In the genomic region with DNA sequence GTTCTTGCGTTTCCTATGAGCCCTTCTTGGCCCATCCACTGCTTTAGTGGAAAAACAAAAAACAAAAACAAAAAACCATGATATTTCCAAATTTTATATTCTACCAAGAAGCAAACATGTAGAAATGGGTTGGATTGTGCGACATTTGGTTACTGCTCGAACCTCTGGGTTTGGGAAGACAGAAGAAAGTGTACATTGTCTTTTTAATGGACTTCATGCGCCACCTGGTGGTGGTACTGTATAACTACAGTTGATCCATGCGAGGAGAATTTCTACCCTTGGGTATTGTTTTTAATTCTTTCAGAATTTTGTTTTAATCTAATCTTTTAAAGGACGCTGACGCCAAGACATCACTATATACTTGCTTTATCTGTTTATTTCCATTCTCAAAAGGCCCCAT, we compare ENCODE assay signal across 8 mouse cellular contexts.
A peak's percentile ranks its signal among the peaks of the same experiment; 100 is the strongest.
DNase-seq lines count a peak whose midpoint lies in the region; ATAC-seq and TF ChIP-seq lines count a peak whose summit lies in the region.

No protein-coding gene starts in this region.

- no peak overlapping the region for H3K4me3 ChIP-seq in heart, embryonic 10.5 days
- H3K4me3 ChIP-seq in thymus, adult 2 months (ENCODE audit: control insufficient read depth, insufficient read depth, low read length): no peak overlapping the region
- H3K4me3 ChIP-seq in lung, postnatal 0 days (ENCODE audit: low read depth, low read length): no peak overlapping the region

- TF ChIP-seq EP300 in lung, postnatal 0 days (IDR thresholded peaks at IDR 0.05): 0 out of 2 replicates have a peak, but pooled peaks have one; percentile 26

- TF ChIP-seq CTCF in thymus, adult 2 months (IDR thresholded peaks at IDR 0.05; ENCODE audit: borderline replicate concordance, control insufficient read depth, extremely low read depth, insufficient read depth, low read length, poor library complexity): no peak
- TF ChIP-seq CTCF in lung, postnatal 0 days (IDR thresholded peaks at IDR 0.05): peak; percentile 82

- H3K9me3 ChIP-seq in heart, embryonic 10.5 days: no peaks in the 10 kb centered on the region
- no peaks in the 10 kb centered on the region for H3K9me3 ChIP-seq in lung, postnatal 0 days (ENCODE audit: low read length)

- H3K27me3 ChIP-seq in heart, embryonic 10.5 days (ENCODE audit: insufficient read depth, poor library complexity, severe bottlenecking): no peaks in the 10 kb centered on the region
- H3K27me3 ChIP-seq in thymus, adult 2 months (ENCODE audit: control insufficient read depth, insufficient read depth, low read length): no peaks in the 10 kb centered on the region
- no peaks in the 10 kb centered on the region for H3K27me3 ChIP-seq in lung, postnatal 0 days (replicated peaks; ENCODE audit: insufficient read depth, low read length)

- ATAC-seq in lung, postnatal 0 days: no peak

- intact Hi-C loops in gastrocnemius, postnatal 14 days (cut with DNase I; ENCODE audit: low total_unique reads): loop anchor here (2.0 to 10.0 kb wide), 2 partner anchors 63 to 703 kb away; no protein-coding TSS in a partner anchor

- peak; percentile 73 for DNase-seq in heart, adult 11 months
- DNase-seq in heart, embryonic 10.5 days (ENCODE audit: low spot score): no peak
- peak; percentile 45 for DNase-seq in thymus, adult 2 months
- DNase-seq in thymus, adult 18-20 months: no peak
- peak; percentile 14 for DNase-seq in cerebellum, adult 9-11 months
- DNase-seq in gastrocnemius, postnatal 14 days: peak; percentile 54
- DNase-seq in lung, postnatal 0 days (ENCODE audit: low spot score): peak; percentile 78
- DNase-seq in spleen, postnatal 10 days (ENCODE audit: low spot score in 2 of 2): peak; percentile 25 to 74

- WGBS in heart, embryonic 10.5 days: 22% methylated on average over 7 of the region's 7 CpGs
- 18% methylated on average over 7 of the region's 7 CpGs for WGBS in thymus, adult 2 months
- WGBS in lung, postnatal 0 days: 15% methylated on average over 7 of the region's 7 CpGs

- no peak for TF ChIP-seq POLR2A in thymus, adult 2 months (IDR thresholded peaks at IDR 0.05; ENCODE audit: control insufficient read depth, extremely low read depth, insufficient read depth, low read length, poor library complexity)

- no peak overlapping the region for H3K27ac ChIP-seq in heart, embryonic 10.5 days
- no peak overlapping the region for H3K27ac ChIP-seq in thymus, adult 2 months (ENCODE audit: control insufficient read depth, insufficient read depth, low read length)
- no peak overlapping the region for H3K27ac ChIP-seq in lung, postnatal 0 days (ENCODE audit: low read length)

- no peak overlapping the region for H3K9ac ChIP-seq in lung, postnatal 0 days (replicated peaks; ENCODE audit: low read depth)

- H3K4me2 ChIP-seq in lung, postnatal 0 days (replicated peaks; ENCODE audit: low read depth, low read length): no peak overlapping the region

- no peaks in the 10 kb centered on the region for H3K4me1 ChIP-seq in heart, embryonic 10.5 days
- H3K4me1 ChIP-seq in thymus, adult 2 months (replicated peaks; ENCODE audit: control insufficient read depth, insufficient read depth, low read length): peaks cover 11% of the 10 kb centered on the region
- no peaks in the 10 kb centered on the region for H3K4me1 ChIP-seq in lung, postnatal 0 days (ENCODE audit: insufficient read depth, low read depth, low read length)

- H3K36me3 ChIP-seq in heart, embryonic 10.5 days: no peaks in the 10 kb centered on the region
- no peaks in the 10 kb centered on the region for H3K36me3 ChIP-seq in thymus, adult 2 months (ENCODE audit: control insufficient read depth, insufficient read depth, low read length)
- H3K36me3 ChIP-seq in lung, postnatal 0 days (ENCODE audit: insufficient read depth, low read length): no peaks in the 10 kb centered on the region

Comparison
In these comparisons a context has a peak if more than half of its experiments do, and no peak if none do; other contexts are left out.
1. DNase-seq: peak in heart, adult 11 months (single experiment), thymus, adult 2 months (single experiment), cerebellum, adult 9-11 months (single experiment), gastrocnemius, postnatal 14 days (single experiment), lung, postnatal 0 days (single experiment) and spleen, postnatal 10 days (2 of 2); none in heart, embryonic 10.5 days (single experiment) and thymus, adult 18-20 months (0 of 2).